Mouse (Mus musculus) liver, embryonic 14.5 days (tissue): ENCODE measurements around the gene Samhd1. TPM values are rescaled to one million over a fixed set of nuclear protein-coding genes. Genes with fewer than 3 reads are reported as not detected.

Experiments used
- ATAC-seq: fragments of 200-750 bp; cut with Nextera tagmentation; 2 replicates; pipeline ENCODE4 v1.8.0; 2017; ENCODE audit warnings: moderate number of reproducible peaks, mild to moderate bottlenecking, moderate library complexity; ENCODE audit not compliant: insufficient read depth
- DNase-seq, 3 experiments: peaks; one replicate each; pipeline ENCODE4 v3.0.0-alpha.2; 2012 to 2013; ENCODE audit warnings: low read depth in 3 of 3, low spot score in 3 of 3
- H3K27ac ChIP-seq: fragments of 300-500 bp; sonication (generic); 2 replicates; pipeline ENCODE4 v1.5.1; 2014; ENCODE audit warnings: moderate library complexity, mild to moderate bottlenecking, control low read depth, inconsistent platforms
- H3K27me3 ChIP-seq: fragments of 300-500 bp; sonication (generic); 2 replicates; pipeline ENCODE4 v1.6.1; 2014; ENCODE audit warnings: mild to moderate bottlenecking, low read length, moderate library complexity; ENCODE audit not compliant: control insufficient read depth, insufficient read depth
- H3K36me3 ChIP-seq: fragments of 300-500 bp; sonication (generic); replicated peaks from 2 replicates; pipeline ENCODE4 v1.6.1; 2014; ENCODE audit warnings: low read depth; ENCODE audit not compliant: control insufficient read depth, insufficient read depth
- H3K4me1 ChIP-seq, 2 experiments: fragments of 200-500 bp in 1 of 2; fragments of 300-500 bp in 1 of 2; sonication (generic) in 1 of 2; replicated peaks; 2 replicates each; pipeline ENCODE4 v1.6.1; 2012 to 2014; ENCODE audit warnings: antibody characterized with exemption in 1 of 2, inconsistent platforms in 1 of 2, low read length in 1 of 2; ENCODE audit not compliant: control insufficient read depth in 2 of 2, insufficient read depth in 2 of 2
- H3K4me2 ChIP-seq: fragments of 300-500 bp; sonication (generic); 2 replicates; pipeline ENCODE4 v1.6.1; 2014; ENCODE audit warnings: low read depth, mild to moderate bottlenecking, control low read depth, moderate library complexity
- H3K4me3 ChIP-seq, 2 experiments: fragments of 200-500 bp in 1 of 2; fragments of 300-500 bp in 1 of 2; sonication (generic) in 1 of 2; 2 replicates each; pipeline ENCODE4 v1.5.1; 2012 to 2014; ENCODE audit warnings: low read depth in 2 of 2, low read length in 2 of 2, mild to moderate bottlenecking in 2 of 2, control low read depth in 1 of 2, inconsistent platforms in 1 of 2, moderate library complexity in 1 of 2; ENCODE audit not compliant: insufficient read depth in 1 of 2
- H3K9ac ChIP-seq: fragments of 300-500 bp; sonication (generic); replicated peaks from 2 replicates; pipeline ENCODE4 v1.6.1; 2014; ENCODE audit warnings: mild to moderate bottlenecking, control low read depth, moderate library complexity
- H3K9me3 ChIP-seq: fragments of 300-500 bp; sonication (generic); 2 replicates; pipeline ENCODE4 v1.6.1; 2016; ENCODE audit warnings: low read length, mixed read lengths; ENCODE audit not compliant: control insufficient read depth
- CTCF ChIP-seq: IDR thresholded peaks from 2 replicates; pipeline ENCODE4 v1.5.1; 2016; ENCODE audit warnings: antibody characterized with exemption, low read depth, control low read depth
- EP300 ChIP-seq: IDR thresholded peaks from 2 replicates; pipeline ENCODE4 v1.6.1; 2016; ENCODE audit warnings: antibody characterized with exemption, low read depth
- WGBS: fragments of 180-500 bp; shearing (Covaris S2); extraction: QIAGEN DNeasy Blood & Tissue Kit; methylation state at CpG from one replicate; pipeline ENCODE4 v1.1.7; 2014; ENCODE audit not compliant: insufficient replicate concordance; 5-methylcytosine and 5-hydroxymethylcytosine counted together
- polyA plus RNA-seq, 2 experiments: library from polyadenylated mRNA; depleted of rRNA in 1 of 2; stranded (reverse) in 1 of 2; unstranded in 1 of 2; fragments of >200 nt; fragmentation: Nextera tagmentation in 1 of 2; extraction: Ambion mirVana in 1 of 2; gene quantifications; 2 replicates each; pipeline versions ENCODE4 v1.2.1 to v1.2.3; 2012 to 2014

Samhd1 gene
- polyA plus RNA-seq, 2 experiments = 11.9 to 18.0 TPM

- ATAC-seq (no peak), DNase-seq (no peak)
- TF ChIP-seq CTCF (no peak), EP300 (no peak)
- 76% methylated on average over 8 of the region's 8 CpGs for WGBS
- H3K4me1 ChIP-seq = no peaks in the 10 kb centered on the region
- no peaks in the 10 kb centered on the region for H3K9me3 ChIP-seq
- H3K27me3 ChIP-seq = no peaks in the 10 kb centered on the region
- no peak overlapping the region for H3K9ac ChIP-seq
- no peak overlapping the region for H3K4me3 ChIP-seq
- H3K4me2 ChIP-seq = no peak overlapping the region
- no peak overlapping the region for H3K27ac ChIP-seq
- no peaks in the 10 kb centered on the region for H3K36me3 ChIP-seq
These were observed 85.2 kb downstream of the Samhd1 start for GRCm38 (mm10) chr2:157049831-157050243.

- ATAC-seq = no peak
These were observed 86.5 kb downstream of the Samhd1 start for GRCm38 (mm10) chr2:157048395-157049181.

More at GRCm38 (mm10) chr2:157048395-157049181, 86.5 kb downstream of the Samhd1 start:
- Histone ChIP-seq H3K9ac (no peak overlapping the region), H3K36me3 (no peaks in the 10 kb centered on the region), H3K4me3 (no peak overlapping the region), H3K4me2 (no peak overlapping the region), H3K27ac (no peak overlapping the region), H3K4me1 (no peaks in the 10 kb centered on the region), H3K27me3 (no peaks in the 10 kb centered on the region), H3K9me3 (no peaks in the 10 kb centered on the region)
- TF ChIP-seq EP300 = no peak
- no peak for TF ChIP-seq CTCF
- 65% methylated on average over 13 of the region's 13 CpGs for WGBS
- no peak for DNase-seq

Other genes with a start within 250 kb of the Samhd1 start
- 0.89 and 0.90 TPM in 2 replicates for gene Sla2, start 248.1 kb downstream of the Samhd1 start, polyA plus RNA-seq (2012; rRNA removed)
- gene Sla2, start 248.1 kb downstream of the Samhd1 start, polyA plus RNA-seq (2014; fragmentation: Nextera tagmentation; extraction: Ambion mirVana) = 1.4 and 2.2 TPM in 2 replicates
- gene Ndrg3, start 143.2 kb downstream of the Samhd1 start, polyA plus RNA-seq (2012; rRNA removed) = 30.3 and 31.7 TPM in 2 replicates
- 29.2 and 34.8 TPM in 2 replicates for gene Ndrg3, start 143.2 kb downstream of the Samhd1 start, polyA plus RNA-seq (2014; fragmentation: Nextera tagmentation; extraction: Ambion mirVana)
- gene Dsn1, start 128.1 kb downstream of the Samhd1 start, polyA plus RNA-seq (2012; rRNA removed) = 11.2 and 19.2 TPM in 2 replicates
- gene Dsn1, start 128.1 kb downstream of the Samhd1 start, polyA plus RNA-seq (2014; fragmentation: Nextera tagmentation; extraction: Ambion mirVana) = 30.2 and 30.6 TPM in 2 replicates
- gene Soga1, start 56.0 kb downstream of the Samhd1 start, polyA plus RNA-seq (2012; rRNA removed) = 1.8 and 2.0 TPM in 2 replicates
- 1.6 and 1.8 TPM in 2 replicates for gene Soga1, start 56.0 kb downstream of the Samhd1 start, polyA plus RNA-seq (2014; fragmentation: Nextera tagmentation; extraction: Ambion mirVana)
- not detected in 2 replicates for gene Tldc2, start 48.2 kb downstream of the Samhd1 start, polyA plus RNA-seq (2012; rRNA removed)
- gene Tldc2, start 48.2 kb downstream of the Samhd1 start, polyA plus RNA-seq (2014; fragmentation: Nextera tagmentation; extraction: Ambion mirVana) = 0.25 TPM in 1 of 2 replicates, not detected in the other
- gene Rbl1, start 69.3 kb upstream of the Samhd1 start, polyA plus RNA-seq (2012; rRNA removed) = 9.9 and 14.4 TPM in 2 replicates
- gene Rbl1, start 69.3 kb upstream of the Samhd1 start, polyA plus RNA-seq (2014; fragmentation: Nextera tagmentation; extraction: Ambion mirVana) = 19.8 and 21.6 TPM in 2 replicates
- 95.9 and 98.5 TPM in 2 replicates for gene Rpn2, start 143.8 kb upstream of the Samhd1 start, polyA plus RNA-seq (2012; rRNA removed)
- gene Rpn2, start 143.8 kb upstream of the Samhd1 start, polyA plus RNA-seq (2014; fragmentation: Nextera tagmentation; extraction: Ambion mirVana) = 128 and 140 TPM in 2 replicates
- 0.08 and 0.11 TPM in 2 replicates for gene Mroh8, start 144.3 kb upstream of the Samhd1 start, polyA plus RNA-seq (2012; rRNA removed)
- gene Mroh8, start 144.3 kb upstream of the Samhd1 start, polyA plus RNA-seq (2014; fragmentation: Nextera tagmentation; extraction: Ambion mirVana) = 0.05 and 0.08 TPM in 2 replicates
- gene Ghrh, start 212.2 kb upstream of the Samhd1 start, polyA plus RNA-seq (2012; rRNA removed) = not detected in 2 replicates
- 0.22 TPM in 1 of 2 replicates, not detected in the other for gene Ghrh, start 212.2 kb upstream of the Samhd1 start, polyA plus RNA-seq (2014; fragmentation: Nextera tagmentation; extraction: Ambion mirVana)
- gene Manbal, start 232.3 kb upstream of the Samhd1 start, polyA plus RNA-seq (2012; rRNA removed) = 13.4 and 14.6 TPM in 2 replicates
- gene Manbal, start 232.3 kb upstream of the Samhd1 start, polyA plus RNA-seq (2014; fragmentation: Nextera tagmentation; extraction: Ambion mirVana) = 9.1 and 10.1 TPM in 2 replicates